Mouse (Mus musculus): Measurements from ENCODE around the gene Papola. TPM values are rescaled to one million over a fixed set of nuclear protein-coding genes. Genes with fewer than 3 reads are reported as not detected.
A peak's percentile ranks its signal among the peaks of the same experiment; 100 is the strongest.

The Papola gene
- polyA plus RNA-seq (2015; fragmentation: Nextera tagmentation; extraction: Ambion mirVana): 81.6 and 88.3 TPM in 2 replicates

DNA sequence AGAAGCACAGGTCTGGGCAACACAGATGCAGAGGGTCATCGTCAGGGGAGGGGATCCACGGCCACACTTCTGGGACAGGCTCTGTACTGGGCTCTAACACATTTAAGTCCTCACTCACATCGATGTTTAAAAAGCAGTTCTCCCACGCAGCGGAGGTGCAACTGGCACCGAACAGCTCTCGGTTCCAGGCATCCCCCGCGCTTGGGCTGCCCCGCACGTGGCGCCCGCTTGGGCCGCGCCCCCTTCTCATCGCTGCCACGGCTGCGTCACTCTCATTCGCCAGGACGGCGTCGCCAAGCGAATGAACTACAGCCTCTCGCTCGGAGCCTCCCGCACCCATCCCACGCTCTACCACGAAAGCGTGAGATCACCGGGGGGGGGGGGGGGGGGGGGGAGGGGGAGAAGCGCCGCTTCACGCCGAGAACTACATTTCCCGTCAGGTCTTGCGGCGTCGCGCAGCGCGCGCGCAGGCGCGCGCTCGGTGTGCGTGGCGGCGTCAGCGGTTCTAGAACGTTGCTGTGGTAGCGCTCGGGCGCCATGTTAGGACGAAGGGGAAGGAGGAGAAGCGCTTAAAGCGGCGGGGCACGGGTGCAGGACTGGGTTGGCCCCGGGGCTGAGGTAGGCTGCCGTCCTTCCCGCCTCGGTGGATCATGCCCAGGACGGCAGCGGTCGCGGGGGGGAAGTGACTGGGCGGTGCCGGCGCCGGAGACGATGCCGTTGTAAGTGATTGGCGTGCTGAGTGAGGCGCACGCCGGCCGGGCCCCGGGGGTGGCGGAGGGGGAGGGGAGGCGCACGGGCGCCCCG, at the start of gene Papola:
Papola (plus strand) TSS at position 499 of the 804 bp plus-strand sequence.
- no peaks in the 10 kb centered on the region for H3K27me3 ChIP-seq (ENCODE audit: control insufficient read depth, insufficient read depth, low read depth, low read length)
- H3K4me1 ChIP-seq (ENCODE audit: control insufficient read depth, low read depth, low read length): peaks cover 27% of the 10 kb centered on the region
- peak within 1 kb of the TSS; percentile 94 for H3K4me3 ChIP-seq (ENCODE audit: low read depth, low read length)
- peak within 1 kb of the TSS; percentile 83 for H3K4me2 ChIP-seq (ENCODE audit: low read depth, low read length)
- under 1% methylated on average over 66 of the region's 85 CpGs for WGBS (ENCODE audit: insufficient replicate concordance)
- H3K27ac ChIP-seq (ENCODE audit: low read length): peak within 1 kb of the TSS; percentile 96
- H3K9ac ChIP-seq (ENCODE audit: low read depth, low read length): peak within 1 kb of the TSS; percentile 93
- peak; percentile 89 for ATAC-seq (ENCODE audit: low read depth)
- H3K36me3 ChIP-seq (ENCODE audit: control insufficient read depth, insufficient read depth): no peaks in the 10 kb centered on the region
- no peaks in the 10 kb centered on the region for H3K9me3 ChIP-seq (replicated peaks; ENCODE audit: control insufficient read depth, low read length)

DNA sequence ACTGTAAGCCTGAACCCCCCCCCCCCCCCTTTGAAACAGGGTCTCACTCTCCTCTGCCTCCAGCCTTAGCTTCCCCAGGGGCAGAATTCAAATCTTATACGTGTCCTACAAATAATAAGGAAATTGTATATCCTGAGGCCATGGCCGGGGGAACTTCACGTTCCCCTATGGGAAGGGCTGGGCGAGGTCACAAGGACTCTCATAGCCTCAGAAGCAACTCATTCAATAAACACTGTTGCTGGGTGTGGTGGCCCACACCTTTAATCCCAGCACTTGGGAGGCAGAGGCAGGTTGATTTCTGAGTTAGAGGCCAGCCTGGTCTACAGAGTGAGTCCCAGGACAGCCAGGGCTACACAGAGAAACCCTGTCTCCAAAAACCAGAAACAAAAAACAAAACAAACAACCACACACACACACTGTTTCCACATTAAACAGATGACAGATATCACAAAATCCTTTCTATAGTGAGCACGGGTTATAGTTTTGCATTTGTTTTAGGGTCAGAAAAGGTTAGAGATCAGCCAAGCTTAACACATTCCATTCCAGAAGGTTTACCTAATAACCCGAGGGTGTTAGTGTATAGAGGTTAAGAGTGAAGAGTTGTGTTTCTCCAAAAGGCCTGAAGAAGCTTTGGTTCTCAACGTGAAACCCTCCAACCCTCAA, 49.1 kb upstream of the Papola start:
- H3K27ac ChIP-seq (ENCODE audit: low read length): no peak overlapping the region
- WGBS (ENCODE audit: insufficient replicate concordance): 58% methylated on average over 7 of the region's 7 CpGs
- no peak for ATAC-seq (ENCODE audit: low read depth)
- H3K27me3 ChIP-seq (ENCODE audit: control insufficient read depth, insufficient read depth, low read depth, low read length): no peaks in the 10 kb centered on the region
- H3K9me3 ChIP-seq (replicated peaks; ENCODE audit: control insufficient read depth, low read length): no peaks in the 10 kb centered on the region
- no peaks in the 10 kb centered on the region for H3K36me3 ChIP-seq (ENCODE audit: control insufficient read depth, insufficient read depth)
- H3K4me3 ChIP-seq (ENCODE audit: low read depth, low read length): no peak overlapping the region
- H3K4me2 ChIP-seq (ENCODE audit: low read depth, low read length): no peak overlapping the region
- peaks cover 5% of the 10 kb centered on the region for H3K4me1 ChIP-seq (ENCODE audit: control insufficient read depth, low read depth, low read length)
- no peak overlapping the region for H3K9ac ChIP-seq (ENCODE audit: low read depth, low read length)

DNA sequence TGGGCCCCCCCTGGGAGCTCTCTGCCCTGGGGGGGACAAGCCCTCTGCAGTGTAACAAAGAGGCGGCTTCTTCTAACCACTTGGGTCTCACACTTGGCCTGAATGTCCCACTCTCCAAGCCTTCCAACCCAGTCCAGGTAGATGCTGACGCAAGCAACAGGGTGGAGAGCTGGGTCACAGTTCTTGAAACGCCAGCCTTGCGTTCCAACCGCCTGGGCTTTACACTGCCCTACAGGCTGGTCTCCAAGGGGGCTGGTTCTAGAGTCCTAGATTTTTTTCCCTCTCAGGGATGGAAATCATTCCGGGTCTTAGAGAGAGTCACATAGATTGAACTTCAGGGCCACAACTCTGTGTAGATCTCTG, 48.6 kb upstream of the Papola start:
- Histone ChIP-seq H3K4me1 (ENCODE audit: control insufficient read depth, low read depth, low read length) (peaks cover 3% of the 10 kb centered on the region), H3K9ac (ENCODE audit: low read depth, low read length) (no peak overlapping the region), H3K27ac (ENCODE audit: low read length) (no peak overlapping the region), H3K36me3 (ENCODE audit: control insufficient read depth, insufficient read depth) (no peaks in the 10 kb centered on the region), H3K27me3 (ENCODE audit: control insufficient read depth, insufficient read depth, low read depth, low read length) (no peaks in the 10 kb centered on the region), H3K4me3 (ENCODE audit: low read depth, low read length) (no peak overlapping the region), H3K4me2 (ENCODE audit: low read depth, low read length) (no peak overlapping the region), H3K9me3 (replicated peaks; ENCODE audit: control insufficient read depth, low read length) (no peaks in the 10 kb centered on the region)
- 78% methylated on average over 6 of the region's 6 CpGs for WGBS (ENCODE audit: insufficient replicate concordance)
- no peak for ATAC-seq (ENCODE audit: low read depth)

DNA sequence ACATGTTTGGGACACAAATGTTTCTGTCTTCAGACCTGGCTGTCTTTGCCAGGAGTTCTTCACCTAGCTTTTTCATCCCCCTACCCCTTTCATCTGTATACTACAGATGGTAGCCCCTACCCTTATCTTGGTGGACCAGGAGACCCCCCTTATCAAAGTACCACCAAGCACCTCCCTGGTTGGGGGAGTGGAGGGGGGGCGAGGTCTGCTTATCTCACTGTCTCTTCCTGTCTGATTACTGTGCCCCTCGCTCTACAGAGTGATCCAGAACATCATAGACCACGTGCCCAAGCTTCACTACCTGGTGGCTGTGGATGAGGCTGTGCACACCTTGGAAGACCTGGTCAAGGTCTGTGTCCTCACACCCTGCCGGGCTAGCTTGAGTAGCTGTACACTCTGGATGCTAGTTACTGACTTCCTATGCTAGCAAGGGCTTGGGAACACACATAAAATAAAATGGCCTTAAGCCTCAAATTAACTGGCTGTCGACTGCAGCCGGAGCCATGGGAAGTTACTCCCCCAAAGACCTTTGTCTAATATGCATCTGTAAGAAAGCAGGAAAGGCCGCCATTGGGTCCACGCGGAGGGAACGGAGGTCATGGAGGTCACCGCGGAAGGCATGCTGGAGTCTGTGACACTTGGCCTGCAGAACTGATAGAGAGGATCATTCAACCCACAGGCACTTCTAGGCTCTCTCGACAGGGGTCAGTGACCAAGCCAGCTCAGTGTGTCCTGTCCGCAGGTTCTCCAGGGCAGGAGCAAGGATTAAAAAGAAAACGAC, 46.0 kb upstream of the Papola start:
- Histone ChIP-seq H3K27me3 (ENCODE audit: control insufficient read depth, insufficient read depth, low read depth, low read length) (no peaks in the 10 kb centered on the region), H3K9ac (ENCODE audit: low read depth, low read length) (no peak overlapping the region), H3K27ac (ENCODE audit: low read length) (no peak overlapping the region), H3K36me3 (ENCODE audit: control insufficient read depth, insufficient read depth) (no peaks in the 10 kb centered on the region), H3K4me3 (ENCODE audit: low read depth, low read length) (no peak overlapping the region), H3K4me1 (ENCODE audit: control insufficient read depth, low read depth, low read length) (no peaks in the 10 kb centered on the region), H3K9me3 (replicated peaks; ENCODE audit: control insufficient read depth, low read length) (no peaks in the 10 kb centered on the region), H3K4me2 (ENCODE audit: low read depth, low read length) (no peak overlapping the region)
- 64% methylated on average over 15 of the region's 15 CpGs for WGBS (ENCODE audit: insufficient replicate concordance)
- ATAC-seq (ENCODE audit: low read depth): peak; percentile 60

DNA sequence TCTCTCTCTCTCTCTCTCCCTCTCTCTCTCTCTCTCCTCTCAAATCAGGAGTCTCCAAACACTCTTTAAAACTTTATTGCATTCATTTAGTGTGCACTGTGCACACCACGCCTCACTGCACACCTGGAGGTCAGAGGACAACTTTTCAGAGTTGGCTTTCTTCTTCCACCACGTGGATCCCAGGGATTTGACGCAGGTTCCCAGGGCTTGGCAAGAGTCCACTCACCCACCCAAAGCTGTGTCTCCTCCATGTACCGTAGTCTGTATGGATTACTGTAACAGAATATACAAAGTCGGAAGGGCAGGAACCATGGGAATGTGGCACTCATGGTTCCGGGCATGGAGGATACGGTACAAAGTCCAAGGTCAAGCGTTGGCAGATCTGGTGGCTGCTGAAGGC, 44.8 kb upstream of the Papola start:
- no peak overlapping the region for H3K27ac ChIP-seq (ENCODE audit: low read length)
- no peaks in the 10 kb centered on the region for H3K36me3 ChIP-seq (ENCODE audit: control insufficient read depth, insufficient read depth)
- ATAC-seq (ENCODE audit: low read depth): no peak
- no peaks in the 10 kb centered on the region for H3K9me3 ChIP-seq (replicated peaks; ENCODE audit: control insufficient read depth, low read length)
- WGBS (ENCODE audit: insufficient replicate concordance): 85% methylated on average over 8 of the region's 8 CpGs
- H3K4me1 ChIP-seq (ENCODE audit: control insufficient read depth, low read depth, low read length): no peaks in the 10 kb centered on the region
- no peak overlapping the region for H3K4me3 ChIP-seq (ENCODE audit: low read depth, low read length)
- no peak overlapping the region for H3K9ac ChIP-seq (ENCODE audit: low read depth, low read length)
- H3K4me2 ChIP-seq (ENCODE audit: low read depth, low read length): no peak overlapping the region
- H3K27me3 ChIP-seq (ENCODE audit: control insufficient read depth, insufficient read depth, low read depth, low read length): no peaks in the 10 kb centered on the region

DNA sequence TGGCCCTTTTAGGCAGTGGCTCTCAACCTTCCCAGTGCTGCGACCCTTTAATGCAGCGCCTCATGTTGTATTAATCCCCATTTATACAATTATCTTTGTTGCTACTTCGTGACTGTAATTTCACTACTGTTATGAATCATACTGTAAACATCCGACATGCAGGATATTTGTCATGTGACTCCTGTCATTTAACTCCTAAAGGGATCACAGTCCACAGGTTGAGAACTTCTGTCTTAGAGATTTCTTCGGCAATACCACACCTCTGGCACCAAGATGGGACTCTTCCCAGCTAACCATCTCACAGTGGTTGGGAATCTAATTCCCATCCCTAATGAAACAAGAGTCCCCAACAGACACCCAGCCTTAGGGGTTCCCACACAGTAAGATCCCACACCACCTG, 36.4 kb upstream of the Papola start:
- no peak overlapping the region for H3K27ac ChIP-seq (ENCODE audit: low read length)
- no peak overlapping the region for H3K4me2 ChIP-seq (ENCODE audit: low read depth, low read length)
- WGBS (ENCODE audit: insufficient replicate concordance): 65% methylated on average over 5 of the region's 5 CpGs
- no peak for ATAC-seq (ENCODE audit: low read depth)
- H3K9me3 ChIP-seq (replicated peaks; ENCODE audit: control insufficient read depth, low read length): no peaks in the 10 kb centered on the region
- no peaks in the 10 kb centered on the region for H3K27me3 ChIP-seq (ENCODE audit: control insufficient read depth, insufficient read depth, low read depth, low read length)
- H3K4me3 ChIP-seq (ENCODE audit: low read depth, low read length): no peak overlapping the region
- no peaks in the 10 kb centered on the region for H3K4me1 ChIP-seq (ENCODE audit: control insufficient read depth, low read depth, low read length)
- no peaks in the 10 kb centered on the region for H3K36me3 ChIP-seq (ENCODE audit: control insufficient read depth, insufficient read depth)
- H3K9ac ChIP-seq (ENCODE audit: low read depth, low read length): no peak overlapping the region

DNA sequence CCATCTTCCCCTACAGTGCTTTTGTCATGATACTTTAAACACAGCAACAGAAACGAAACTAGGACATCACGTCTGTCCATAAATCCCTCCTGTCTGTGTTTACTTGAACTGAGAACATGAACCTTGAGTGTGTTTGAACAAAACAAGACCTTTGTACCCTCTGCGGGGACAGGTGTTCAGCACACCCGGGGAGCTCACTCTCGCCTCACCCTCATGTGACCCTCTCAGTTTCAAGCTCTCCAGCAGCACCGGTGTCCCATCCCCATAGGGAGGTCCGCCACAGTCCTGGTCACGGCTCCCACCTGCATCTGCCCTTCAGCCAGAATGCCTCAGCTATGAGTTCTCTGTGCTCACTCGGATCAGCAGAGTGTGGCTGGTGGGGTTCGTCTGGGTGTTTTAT, 30.7 kb upstream of the Papola start:
- no peaks in the 10 kb centered on the region for H3K9me3 ChIP-seq (replicated peaks; ENCODE audit: control insufficient read depth, low read length)
- H3K27me3 ChIP-seq (ENCODE audit: control insufficient read depth, insufficient read depth, low read depth, low read length): no peaks in the 10 kb centered on the region
- H3K4me3 ChIP-seq (ENCODE audit: low read depth, low read length): no peak overlapping the region
- no peak overlapping the region for H3K9ac ChIP-seq (ENCODE audit: low read depth, low read length)
- H3K4me2 ChIP-seq (ENCODE audit: low read depth, low read length): no peak overlapping the region
- ATAC-seq (ENCODE audit: low read depth): peak; percentile 70
- peaks cover 13% of the 10 kb centered on the region for H3K4me1 ChIP-seq (ENCODE audit: control insufficient read depth, low read depth, low read length)
- peak overlapping the region; percentile 59 for H3K27ac ChIP-seq (ENCODE audit: low read length)
- 59% methylated on average over 10 of the region's 10 CpGs for WGBS (ENCODE audit: insufficient replicate concordance)
- no peaks in the 10 kb centered on the region for H3K36me3 ChIP-seq (ENCODE audit: control insufficient read depth, insufficient read depth)

DNA sequence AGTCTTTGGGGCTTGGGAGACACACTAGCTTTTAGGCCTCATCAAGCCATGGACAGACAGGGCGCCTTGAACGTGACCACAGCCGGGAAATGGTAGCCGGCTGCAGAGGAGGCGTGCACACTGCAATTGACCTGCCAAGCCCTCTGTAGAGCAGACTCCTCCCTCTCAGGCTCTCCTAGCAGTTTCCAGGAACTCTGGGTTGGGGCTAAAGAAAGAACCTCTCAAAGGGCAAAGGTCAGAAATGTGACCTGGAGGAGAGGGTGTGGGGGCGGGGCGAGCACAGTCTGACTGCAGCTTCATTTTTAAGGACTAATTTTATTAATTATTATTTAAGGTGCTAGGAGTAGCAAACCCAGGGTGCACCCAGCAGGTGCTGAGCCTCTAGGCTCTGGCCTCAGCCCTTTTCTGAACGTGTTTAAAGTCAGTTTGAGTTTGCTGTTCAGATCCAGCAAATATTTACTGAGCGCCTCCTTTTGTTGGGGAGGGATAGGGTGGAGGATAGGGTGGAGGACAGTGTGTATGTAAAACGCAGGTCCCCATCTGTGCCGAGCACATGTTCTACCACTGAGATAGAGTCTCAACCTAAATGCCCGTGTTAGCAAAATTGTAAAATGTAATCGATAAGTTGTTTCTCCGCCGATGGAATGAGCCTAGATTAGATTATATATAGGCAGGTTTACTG, 26.5 kb upstream of the Papola start:
- no peak overlapping the region for H3K4me3 ChIP-seq (ENCODE audit: low read depth, low read length)

More for the DNA sequence above, 26.5 kb upstream of the Papola start:
- Histone ChIP-seq H3K36me3 (ENCODE audit: control insufficient read depth, insufficient read depth) (no peaks in the 10 kb centered on the region), H3K27me3 (ENCODE audit: control insufficient read depth, insufficient read depth, low read depth, low read length) (no peaks in the 10 kb centered on the region), H3K9me3 (replicated peaks; ENCODE audit: control insufficient read depth, low read length) (no peaks in the 10 kb centered on the region), H3K9ac (ENCODE audit: low read depth, low read length) (no peak overlapping the region), H3K4me2 (ENCODE audit: low read depth, low read length) (peak overlapping the region; percentile 33), H3K27ac (ENCODE audit: low read length) (peak overlapping the region; percentile 75), H3K4me1 (ENCODE audit: control insufficient read depth, low read depth, low read length) (peaks cover 30% of the 10 kb centered on the region)
- ATAC-seq (ENCODE audit: low read depth): peak; percentile 71
- 31% methylated on average over 15 of the region's 15 CpGs for WGBS (ENCODE audit: insufficient replicate concordance)

All from liver, embryonic 16.5 days (tissue).